Mouse (Mus musculus): ENCODE measurements at regions not wholly inside any gene's neighbourhood (a gene's known extent, or its start where the extent isn't known, plus 50 kb on each side); places are given as distances from the start of the nearest gene placed in this dataset.

DNA sequence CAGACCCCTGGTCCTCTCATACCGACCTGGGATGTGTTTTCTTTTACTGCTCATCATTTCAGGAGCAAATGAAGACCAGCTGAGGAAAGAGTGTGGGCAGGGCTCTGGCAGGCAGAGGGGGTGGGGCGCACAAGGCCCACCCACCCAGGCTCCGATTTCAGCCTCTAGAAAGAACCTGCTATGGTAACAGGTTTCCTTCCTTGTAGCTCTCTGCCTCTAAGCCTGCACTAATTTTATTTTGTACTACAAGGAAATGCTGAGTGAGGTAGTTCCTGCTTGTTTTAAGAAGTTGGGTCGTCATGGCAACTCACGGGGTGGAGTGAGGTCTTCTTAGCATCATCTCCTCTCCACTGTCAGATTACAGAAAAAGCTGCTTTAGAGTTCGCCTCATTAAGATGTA lies 69.4 kb upstream of the Vps8 start:
- Histone ChIP-seq H3K4me3 (no peak overlapping the region), H3K36me3 (no peaks in the 10 kb centered on the region), H3K27ac (no peak overlapping the region), H3K4me1 (replicated peaks) (peaks cover 20% of the 10 kb centered on the region), H3K27me3 (ENCODE audit: insufficient read depth, poor library complexity, severe bottlenecking) (no peaks in the 10 kb centered on the region), H3K9me3 (no peaks in the 10 kb centered on the region)
- 17% methylated on average over 6 of the region's 6 CpGs for WGBS
- peak; percentile 15 for DNase-seq (ENCODE audit: low spot score)

DNA sequence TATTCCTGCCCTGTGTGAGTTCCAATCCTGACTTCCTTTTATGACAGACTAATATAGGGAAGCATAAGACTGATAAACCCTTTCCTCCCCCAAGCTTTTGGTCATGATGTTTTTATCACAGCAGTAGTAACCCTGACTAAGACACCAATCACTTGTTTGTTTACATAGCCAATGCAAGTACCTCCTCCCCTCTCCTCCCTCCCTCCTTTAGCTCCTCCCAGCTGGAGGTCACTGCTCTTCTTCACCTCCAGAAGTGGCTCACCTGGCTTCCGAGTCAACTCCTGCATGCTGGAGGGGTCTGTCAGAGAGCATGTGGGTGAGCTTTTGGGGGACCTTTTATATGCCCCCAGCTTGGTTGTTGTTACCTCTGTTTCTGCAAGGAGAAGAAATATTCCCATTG lies 67.3 kb upstream of the Vps8 start:
- Histone ChIP-seq H3K27ac (no peak overlapping the region), H3K9me3 (no peaks in the 10 kb centered on the region), H3K4me1 (replicated peaks) (peaks cover 20% of the 10 kb centered on the region), H3K36me3 (no peaks in the 10 kb centered on the region), H3K27me3 (ENCODE audit: insufficient read depth, poor library complexity, severe bottlenecking) (0 out of 2 replicates have a peak, but pooled peaks cover 9% of the 10 kb centered on the region), H3K4me3 (no peak overlapping the region)
- DNase-seq (ENCODE audit: low spot score) = no peak
- 73% methylated on average over 1 of the region's 1 CpGs for WGBS

DNA sequence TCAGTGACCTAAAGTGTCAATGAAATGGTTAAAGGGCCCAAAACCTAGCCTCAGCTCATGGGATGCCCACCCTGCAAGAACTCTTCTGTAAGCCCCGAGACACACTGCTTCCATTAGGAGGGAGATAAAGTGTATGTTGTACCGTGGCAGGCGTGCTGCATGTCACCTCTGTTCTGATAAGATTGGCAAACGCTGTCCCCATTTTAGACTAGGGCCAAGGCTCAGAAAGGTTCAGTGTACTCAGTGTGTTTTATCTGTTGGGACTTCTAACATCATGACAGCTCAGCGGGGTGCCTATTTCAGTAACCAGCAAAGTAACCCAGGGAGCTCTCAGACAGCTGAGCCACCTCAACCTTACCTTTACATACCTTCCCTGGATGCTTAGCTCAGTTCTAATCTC lies 65.5 kb upstream of the Vps8 start:
- Histone ChIP-seq H3K27me3 (ENCODE audit: insufficient read depth, poor library complexity, severe bottlenecking) (0 out of 2 replicates have a peak, but pooled peaks cover 9% of the 10 kb centered on the region), H3K4me1 (replicated peaks) (peaks cover 21% of the 10 kb centered on the region), H3K27ac (no peak overlapping the region), H3K4me3 (no peak overlapping the region), H3K36me3 (no peaks in the 10 kb centered on the region), H3K9me3 (no peaks in the 10 kb centered on the region)
- DNase-seq (ENCODE audit: low spot score) = no peak
- WGBS = 73% methylated on average over 5 of the region's 5 CpGs

DNA sequence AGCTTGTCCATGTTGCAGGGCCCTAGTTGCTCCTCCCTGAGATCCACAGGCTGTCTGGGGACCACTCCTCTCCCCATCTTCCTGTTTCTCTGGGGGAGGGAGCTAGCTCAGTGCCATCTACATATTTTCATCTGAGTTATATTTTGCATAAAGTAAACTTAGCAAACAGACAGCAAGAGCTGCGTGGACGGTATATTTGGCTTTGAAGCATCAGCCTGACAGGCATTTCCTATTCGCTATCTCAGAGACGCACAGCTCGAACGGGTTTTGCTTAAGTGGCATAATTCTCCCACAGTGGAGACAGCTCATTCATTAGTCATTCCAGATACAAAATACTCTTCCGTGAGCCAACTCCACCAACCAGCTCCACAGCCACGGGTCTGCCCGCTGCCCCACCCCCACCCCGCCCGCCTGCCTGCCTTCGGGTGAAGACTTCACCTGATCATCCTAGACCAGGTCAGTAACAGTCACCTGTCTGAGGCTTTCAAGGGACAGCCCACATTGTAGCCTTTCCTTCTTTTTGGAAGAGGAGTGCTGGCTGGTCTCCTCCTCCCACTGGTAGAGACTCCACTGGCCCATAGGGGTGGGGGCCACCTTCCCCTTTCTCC lies 64.5 kb upstream of the Vps8 start:
- 79% methylated on average over 12 of the region's 12 CpGs for WGBS
- Histone ChIP-seq H3K27me3 (ENCODE audit: insufficient read depth, poor library complexity, severe bottlenecking) (0 out of 2 replicates have a peak, but pooled peaks cover 9% of the 10 kb centered on the region), H3K4me3 (no peak overlapping the region), H3K9me3 (no peaks in the 10 kb centered on the region), H3K4me1 (replicated peaks) (peaks cover 25% of the 10 kb centered on the region), H3K36me3 (no peaks in the 10 kb centered on the region), H3K27ac (no peak overlapping the region)
- no peak for DNase-seq (ENCODE audit: low spot score)

DNA sequence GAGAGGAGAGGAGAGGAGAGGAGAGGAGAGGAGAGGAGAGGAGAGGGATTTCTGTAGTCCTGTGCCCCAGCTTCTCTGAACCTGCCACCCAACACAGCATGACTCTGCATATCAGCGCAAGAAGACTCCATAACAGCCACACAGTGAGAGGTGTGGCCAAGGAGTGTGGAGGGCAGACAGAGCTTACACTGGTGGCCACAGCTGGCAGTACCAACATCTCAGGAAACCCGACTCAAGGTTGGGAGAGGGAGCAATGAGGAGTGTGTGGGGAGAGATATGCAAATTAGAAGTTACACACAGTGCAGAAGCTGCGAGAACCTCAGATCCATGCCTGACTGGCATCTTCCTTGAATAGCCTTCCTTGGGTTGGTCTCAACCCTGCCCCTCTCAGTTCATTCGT lies 63.5 kb upstream of the Vps8 start:
- no peak overlapping the region for H3K4me3 ChIP-seq
- H3K27me3 ChIP-seq (ENCODE audit: insufficient read depth, poor library complexity, severe bottlenecking) = 0 out of 2 replicates have a peak, but pooled peaks cover 9% of the 10 kb centered on the region
- DNase-seq (ENCODE audit: low spot score) = no peak
- 71% methylated on average over 4 of the region's 4 CpGs for WGBS
- peaks cover 28% of the 10 kb centered on the region for H3K4me1 ChIP-seq (replicated peaks)
- H3K27ac ChIP-seq = no peak overlapping the region
- H3K9me3 ChIP-seq = no peaks in the 10 kb centered on the region
- H3K36me3 ChIP-seq = no peaks in the 10 kb centered on the region

DNA sequence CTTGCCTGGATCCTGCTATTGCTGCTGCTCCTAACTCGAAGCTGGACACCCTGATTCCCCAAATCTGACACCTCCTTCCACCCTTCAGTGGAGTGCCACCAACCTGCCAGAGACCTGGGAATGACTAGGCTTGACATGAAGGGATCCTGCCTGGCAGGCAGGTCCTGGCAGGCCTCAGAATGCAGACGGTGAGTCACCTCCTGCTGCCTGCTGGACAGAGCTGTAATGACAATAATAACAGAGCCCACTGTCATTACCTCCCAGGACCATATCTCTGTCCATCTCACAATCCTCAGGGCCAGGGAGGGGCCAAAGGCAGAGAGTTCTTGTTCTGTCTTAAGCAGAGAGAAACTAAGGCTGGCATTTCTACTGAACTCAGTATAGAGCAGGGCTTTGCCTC lies 61.5 kb upstream of the Vps8 start:
- DNase-seq (ENCODE audit: low spot score) = no peak
- no peaks in the 10 kb centered on the region for H3K36me3 ChIP-seq
- H3K27me3 ChIP-seq (ENCODE audit: insufficient read depth, poor library complexity, severe bottlenecking) = peaks cover 19% of the 10 kb centered on the region; the same call in 1 of the 2 replicates
- peaks cover 36% of the 10 kb centered on the region for H3K4me1 ChIP-seq (replicated peaks)
- no peak overlapping the region for H3K4me3 ChIP-seq
- 56% methylated on average over 2 of the region's 2 CpGs for WGBS
- no peaks in the 10 kb centered on the region for H3K9me3 ChIP-seq
- H3K27ac ChIP-seq = no peak overlapping the region

DNA sequence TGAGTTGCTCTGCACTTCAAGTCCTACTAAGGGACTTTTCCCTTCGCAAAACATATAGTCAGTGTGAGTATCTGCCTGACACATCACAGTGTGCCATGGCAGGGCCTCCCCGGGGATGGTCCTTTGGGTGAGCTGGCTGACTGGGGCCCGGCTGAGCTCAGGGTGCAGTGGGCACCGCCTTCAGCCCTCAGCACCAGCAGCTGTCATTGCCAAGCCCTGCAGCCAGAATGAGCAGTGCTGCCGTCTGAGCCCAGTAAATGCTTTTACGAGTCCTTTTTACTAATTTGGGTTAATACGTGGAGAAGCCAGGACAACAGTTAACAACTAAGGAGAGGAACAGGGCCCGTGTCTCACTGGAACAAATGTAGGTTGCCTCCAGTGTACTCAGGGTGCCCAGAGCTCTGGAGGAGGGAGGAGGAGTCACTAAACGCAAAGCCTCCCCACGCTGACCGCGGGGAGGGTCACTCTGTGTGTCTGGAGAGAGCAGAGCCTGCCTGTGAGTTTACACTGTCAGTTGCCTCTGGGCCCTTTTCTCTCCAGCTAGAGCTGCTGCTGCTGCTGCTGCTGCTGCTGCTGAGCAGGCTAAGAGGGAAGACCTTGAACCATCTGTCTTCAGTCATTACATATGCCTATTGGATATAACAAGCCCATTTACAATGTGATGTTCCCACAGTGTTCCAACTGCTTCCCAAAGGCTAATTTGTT lies 60.1 kb upstream of the Vps8 start:
- Histone ChIP-seq H3K27ac (peak overlapping the region; percentile 66; the same call in 1 of the 2 replicates), H3K36me3 (no peaks in the 10 kb centered on the region), H3K27me3 (ENCODE audit: insufficient read depth, poor library complexity, severe bottlenecking) (peaks cover 19% of the 10 kb centered on the region; the same call in 1 of the 2 replicates), H3K4me1 (replicated peaks) (peaks cover 33% of the 10 kb centered on the region), H3K4me3 (no peak overlapping the region), H3K9me3 (no peaks in the 10 kb centered on the region)
- no peak for DNase-seq (ENCODE audit: low spot score)
- 55% methylated on average over 12 of the region's 12 CpGs for WGBS

DNA sequence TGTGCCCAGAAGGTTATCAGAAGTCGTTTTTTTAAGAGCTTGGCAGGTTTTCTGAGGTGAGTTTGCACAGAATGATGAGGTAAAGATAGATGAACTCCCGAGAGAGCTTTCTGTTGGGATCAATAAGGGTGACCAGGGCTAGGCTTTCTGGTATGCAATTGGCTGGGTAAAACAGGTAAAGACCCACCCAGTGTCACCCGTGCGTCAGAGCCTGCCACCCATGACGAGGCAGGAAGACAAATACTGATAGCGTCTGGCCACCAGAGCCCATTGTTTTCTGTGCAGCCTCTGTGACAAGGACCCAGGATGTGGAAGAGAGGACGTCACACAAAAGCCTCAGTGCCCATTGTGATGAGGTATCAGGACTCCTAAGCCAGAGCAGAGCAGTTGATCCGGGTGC lies 58.0 kb upstream of the Vps8 start:
- peak overlapping the region; percentile 42; the same call in 1 of the 2 replicates for H3K27ac ChIP-seq
- no peaks in the 10 kb centered on the region for H3K36me3 ChIP-seq
- no peaks in the 10 kb centered on the region for H3K9me3 ChIP-seq
- peaks cover 32% of the 10 kb centered on the region for H3K4me1 ChIP-seq (replicated peaks)
- WGBS = 40% methylated on average over 8 of the region's 8 CpGs
- DNase-seq (ENCODE audit: low spot score) = no peak
- H3K27me3 ChIP-seq (ENCODE audit: insufficient read depth, poor library complexity, severe bottlenecking) = peaks cover 11% of the 10 kb centered on the region; the same call in 1 of the 2 replicates
- H3K4me3 ChIP-seq = no peak overlapping the region

DNA sequence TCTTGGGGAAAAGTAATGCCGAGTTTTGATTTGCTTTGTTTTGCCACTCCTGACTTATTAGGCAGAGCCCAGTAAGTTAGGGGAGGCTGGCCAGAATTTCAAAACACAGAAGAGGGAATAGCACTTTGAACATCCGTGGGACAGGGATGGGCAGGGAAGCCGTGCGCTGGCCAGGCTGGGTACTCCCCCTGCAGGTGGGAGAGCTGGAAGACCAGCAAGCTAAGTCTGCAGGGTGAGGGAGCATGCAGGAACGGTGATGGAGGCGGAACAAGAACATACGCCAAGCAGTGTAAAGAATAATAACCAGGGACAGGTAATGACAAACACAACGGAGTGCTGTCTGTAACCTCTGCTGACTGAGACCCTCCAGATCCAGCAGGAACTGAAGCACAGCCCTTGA lies 55.5 kb upstream of the Vps8 start:
- H3K27me3 ChIP-seq (ENCODE audit: insufficient read depth, poor library complexity, severe bottlenecking) = peaks cover 10% of the 10 kb centered on the region
- H3K36me3 ChIP-seq = no peaks in the 10 kb centered on the region
- H3K9me3 ChIP-seq = no peaks in the 10 kb centered on the region
- H3K27ac ChIP-seq = no peak overlapping the region
- no peak overlapping the region for H3K4me3 ChIP-seq
- 37% methylated on average over 8 of the region's 8 CpGs for WGBS
- DNase-seq (ENCODE audit: low spot score) = peak; percentile 39
- peaks cover 35% of the 10 kb centered on the region for H3K4me1 ChIP-seq (replicated peaks)

DNA sequence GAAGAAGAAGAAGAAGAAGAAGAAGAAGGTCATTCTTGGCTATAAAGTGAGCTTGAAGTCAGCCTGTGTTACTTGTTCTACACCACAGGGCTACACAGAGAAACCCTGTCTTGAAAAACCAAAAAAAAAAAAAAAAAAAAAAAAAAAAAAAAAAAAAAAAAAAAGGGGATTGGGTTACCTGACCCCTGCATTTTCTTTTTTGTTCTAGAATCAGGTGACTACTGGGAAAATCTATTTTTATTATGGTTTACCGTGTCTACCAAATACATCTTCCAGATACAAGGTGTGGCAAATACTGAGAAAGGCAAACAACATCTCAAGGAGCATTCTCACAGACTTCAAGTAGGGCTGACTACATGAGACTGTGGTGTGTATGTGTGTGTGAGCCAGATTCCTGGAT lies 54.1 kb upstream of the Vps8 start:
- 88% methylated on average over 1 of the region's 1 CpGs for WGBS
- peaks cover 13% of the 10 kb centered on the region for H3K27me3 ChIP-seq (ENCODE audit: insufficient read depth, poor library complexity, severe bottlenecking)
- no peak for DNase-seq (ENCODE audit: low spot score)

DNA sequence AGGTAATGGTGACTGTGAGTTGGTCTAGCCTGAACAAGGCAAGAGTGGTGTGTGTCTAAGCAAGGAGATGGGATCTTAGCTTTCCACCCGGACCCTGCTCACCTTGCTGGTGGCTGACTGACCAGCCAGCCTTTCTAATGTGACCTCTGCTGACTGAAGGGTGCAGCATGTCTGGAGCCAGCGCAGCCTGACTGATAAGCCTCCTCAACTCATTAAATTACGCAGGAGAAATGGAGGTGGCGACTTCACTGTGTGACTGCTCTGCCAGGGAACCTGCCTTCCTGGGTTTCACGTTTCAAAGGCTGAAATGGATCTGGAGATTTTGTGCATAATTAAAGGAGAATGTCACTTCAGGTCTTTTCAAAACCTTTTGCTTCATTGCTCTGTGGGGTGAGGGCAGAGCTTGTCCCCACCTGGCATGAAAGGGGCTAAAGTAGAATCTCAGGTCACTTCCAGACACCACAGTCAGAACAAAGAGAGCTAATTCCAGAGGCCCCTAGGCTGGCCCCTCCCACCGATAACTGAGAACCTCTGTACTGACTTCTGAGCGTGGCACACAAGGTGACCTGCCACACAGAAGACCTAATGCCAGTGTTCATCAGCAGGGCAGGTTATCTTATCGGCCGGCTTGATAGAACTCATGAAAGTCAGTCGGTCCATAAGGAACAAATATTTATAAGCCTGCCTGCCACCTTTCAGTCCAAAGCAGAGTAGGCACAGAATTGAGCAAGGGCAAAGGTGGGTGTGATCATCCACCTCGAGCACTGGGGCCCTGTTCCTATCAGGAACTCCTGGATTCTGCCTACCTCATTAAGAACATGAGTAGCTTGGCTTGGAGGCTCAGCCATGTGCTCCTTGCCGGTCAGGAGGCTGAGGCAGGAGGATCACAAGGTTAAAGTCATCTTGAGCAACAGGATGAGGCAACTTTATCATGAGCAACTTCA lies 53.1 kb upstream of the Vps8 start:
- peaks cover 15% of the 10 kb centered on the region for H3K27me3 ChIP-seq (ENCODE audit: insufficient read depth, poor library complexity, severe bottlenecking)
- H3K36me3 ChIP-seq = no peaks in the 10 kb centered on the region
- 65% methylated on average over 12 of the region's 12 CpGs for WGBS
- H3K27ac ChIP-seq = peak overlapping the region; percentile 25; the same call in 1 of the 2 replicates
- peaks cover 18% of the 10 kb centered on the region for H3K4me1 ChIP-seq (replicated peaks)
- no peak for DNase-seq (ENCODE audit: low spot score)
- H3K4me3 ChIP-seq = no peak overlapping the region
- no peaks in the 10 kb centered on the region for H3K9me3 ChIP-seq

More for the DNA sequence above, 54.1 kb upstream of the Vps8 start:
- Histone ChIP-seq H3K4me3 (no peak overlapping the region), H3K4me1 (replicated peaks) (peaks cover 26% of the 10 kb centered on the region), H3K9me3 (no peaks in the 10 kb centered on the region), H3K36me3 (no peaks in the 10 kb centered on the region), H3K27ac (no peak overlapping the region)

Data from hindbrain, embryonic 10.5 days (tissue).